Mouse (Mus musculus) thymus, adult 2 months (tissue): ENCODE data around the gene Dennd5a. TPM values are rescaled to one million over a fixed set of nuclear protein-coding genes. Genes with fewer than 3 reads are reported as not detected.
A peak's percentile ranks its signal among the peaks of the same experiment; 100 is the strongest.

ENCODE experiments used
- DNase-seq: peaks from one replicate; pipeline ENCODE4 v3.0.0; 2021
- H3K27ac ChIP-seq: fragments of 200-500 bp; 2 replicates; pipeline ENCODE4 v1.5.1; 2012; ENCODE audit warnings: low read length, control low read depth; ENCODE audit not compliant: control insufficient read depth, insufficient read depth
- H3K27me3 ChIP-seq: fragments of 200-500 bp; 2 replicates; pipeline ENCODE4 v1.6.1; 2012; ENCODE audit warnings: mild to moderate bottlenecking, low read length, moderate library complexity, mixed read lengths; ENCODE audit not compliant: control insufficient read depth, insufficient read depth
- H3K36me3 ChIP-seq: fragments of 200-500 bp; 2 replicates; pipeline ENCODE4 v1.6.1; 2012; ENCODE audit warnings: mild to moderate bottlenecking, low read length, moderate library complexity; ENCODE audit not compliant: control insufficient read depth, insufficient read depth
- H3K4me1 ChIP-seq: fragments of 200-500 bp; replicated peaks from 2 replicates; pipeline ENCODE4 v1.6.1; 2012; ENCODE audit warnings: low read length; ENCODE audit not compliant: control insufficient read depth, insufficient read depth
- H3K4me3 ChIP-seq: fragments of 200-500 bp; 2 replicates; pipeline ENCODE4 v1.5.1; 2012; ENCODE audit warnings: mild to moderate bottlenecking, low read length, control low read depth, moderate library complexity; ENCODE audit not compliant: control insufficient read depth, insufficient read depth
- CTCF ChIP-seq: fragments of 200-500 bp; IDR thresholded peaks from 2 replicates; pipeline ENCODE4 v1.5.1; 2012; ENCODE audit warnings: mild to moderate bottlenecking, control low read depth, low read length, moderate library complexity, borderline replicate concordance; ENCODE audit not compliant: control insufficient read depth, poor library complexity, insufficient read depth; ENCODE audit errors: extremely low read depth
- POLR2A ChIP-seq: fragments of 200-500 bp; IDR thresholded peaks from 2 replicates; pipeline ENCODE4 v1.6.1; 2012; ENCODE audit warnings: mild to moderate bottlenecking, low read length, control low read depth, moderate library complexity; ENCODE audit not compliant: control insufficient read depth, poor library complexity, insufficient read depth; ENCODE audit errors: extremely low read depth
- WGBS: fragments of 180-500 bp; shearing (Covaris S2); methylation state at CpG from one replicate; pipeline ENCODE4 v1.1.7; 2018; 5-methylcytosine and 5-hydroxymethylcytosine counted together
- polyA plus RNA-seq: library from polyadenylated mRNA; depleted of rRNA; stranded (reverse); fragments of >200 nt; gene quantifications from 2 replicates; pipeline ENCODE4 v1.2.3, GENCODE M21; 2012

Gene Dennd5a
- polyA plus RNA-seq, 1 experiment, result 44.0 TPM

DNA sequence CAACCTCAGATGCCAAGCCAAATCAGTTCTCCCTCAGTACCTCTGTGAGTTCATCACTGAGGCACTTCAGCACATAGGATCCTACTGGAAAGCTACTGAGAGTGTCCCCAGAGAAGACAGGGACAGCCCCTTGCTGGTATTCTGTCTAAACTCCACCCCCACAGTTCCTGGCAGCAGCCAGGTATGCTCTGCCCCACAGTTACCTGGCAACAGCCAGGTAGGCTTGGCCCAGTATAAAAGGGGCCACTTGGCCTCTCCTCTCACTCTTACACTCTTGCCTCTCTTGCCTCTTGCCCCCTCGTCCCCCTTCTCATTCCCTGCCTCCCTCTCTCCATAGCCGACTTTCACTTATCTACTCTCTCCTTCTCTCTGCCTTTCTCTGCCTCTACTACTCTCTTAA lies 35.3 kb downstream of the Dennd5a start:
- Histone ChIP-seq H3K27me3 (no peaks in the 10 kb centered on the region), H3K36me3 (no peaks in the 10 kb centered on the region), H3K4me1 (no peaks in the 10 kb centered on the region), H3K27ac (no peak overlapping the region), H3K4me3 (no peak overlapping the region)
- DNase-seq, result no peak
- no peak for TF ChIP-seq POLR2A
- TF ChIP-seq CTCF, result no peak
- WGBS, result 95% methylated on average over 2 of the region's 2 CpGs

DNA sequence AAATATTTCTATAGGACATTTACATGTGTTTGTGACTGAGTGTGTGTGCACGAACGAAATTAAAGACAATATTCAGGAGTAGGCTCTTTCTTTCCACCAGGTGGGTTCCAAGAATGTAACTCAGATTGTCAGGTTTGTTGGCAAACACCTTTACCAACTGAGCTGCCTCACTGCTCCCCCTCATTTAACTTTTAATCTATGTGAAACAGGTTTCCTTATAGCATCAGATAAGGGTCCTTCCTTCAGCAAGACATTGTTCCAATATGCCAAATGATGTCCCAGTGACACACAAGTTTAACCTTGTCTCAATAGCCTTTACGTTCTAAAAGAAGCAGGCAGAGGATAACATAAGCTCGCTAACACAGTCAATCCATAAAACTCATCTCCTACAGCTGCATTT lies 37.4 kb downstream of the Dennd5a start:
- H3K36me3 ChIP-seq, result no peaks in the 10 kb centered on the region
- TF ChIP-seq POLR2A, result no peak
- no peak for TF ChIP-seq CTCF
- H3K4me3 ChIP-seq, result no peak overlapping the region

DNA sequence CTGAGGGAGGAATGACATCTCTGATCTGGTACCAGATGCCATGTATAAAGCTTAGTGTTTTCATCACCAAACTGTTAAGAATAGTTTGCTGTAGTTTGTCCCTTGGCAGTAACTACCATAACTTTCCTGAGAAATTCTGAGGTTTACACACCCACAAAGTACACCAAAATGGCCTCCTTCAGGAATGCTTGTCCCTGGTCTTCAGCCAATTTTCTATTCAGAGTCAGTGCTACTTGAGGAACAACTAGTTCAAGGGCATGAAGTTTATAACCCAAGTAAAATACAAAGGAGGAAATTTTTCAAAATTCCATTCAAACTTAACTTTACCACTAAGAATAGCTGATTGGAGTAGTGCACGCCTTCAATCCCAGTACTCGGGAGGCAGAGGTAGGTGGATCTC lies 54.1 kb downstream of the Dennd5a start:
- H3K27ac ChIP-seq, result no peak overlapping the region
- DNase-seq, result no peak
- TF ChIP-seq POLR2A (no peak), CTCF (no peak)
- H3K4me3 ChIP-seq, result no peak overlapping the region
- no peaks in the 10 kb centered on the region for H3K4me1 ChIP-seq
- no peaks in the 10 kb centered on the region for H3K36me3 ChIP-seq
- no peaks in the 10 kb centered on the region for H3K27me3 ChIP-seq
- 97% methylated on average over 2 of the region's 2 CpGs for WGBS

More for the DNA sequence above, 37.4 kb downstream of the Dennd5a start:
- no peaks in the 10 kb centered on the region for H3K27me3 ChIP-seq
- H3K4me1 ChIP-seq, result no peaks in the 10 kb centered on the region
- no peak overlapping the region for H3K27ac ChIP-seq
- DNase-seq, result no peak
- WGBS, result 97% methylated on average over 4 of the region's 4 CpGs

DNA sequence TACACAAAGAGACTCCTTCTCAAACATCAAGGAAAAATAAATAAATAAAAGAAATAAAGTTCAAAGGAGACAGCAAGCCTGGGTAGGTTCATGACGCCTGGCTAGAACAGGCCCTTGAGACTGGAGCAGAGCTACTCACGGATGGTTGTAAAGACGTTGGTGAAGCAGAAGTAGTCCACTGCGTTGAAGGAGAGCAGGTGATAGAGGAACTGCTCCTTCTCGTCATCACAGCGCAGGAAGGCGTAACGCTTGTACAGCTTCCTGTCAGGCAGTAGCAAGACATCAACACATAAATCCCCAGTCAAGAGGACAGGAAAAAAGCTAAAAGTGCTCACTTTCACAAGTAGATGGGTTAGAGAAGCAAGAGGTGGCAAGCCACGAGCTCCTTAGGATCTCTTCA lies 59.3 kb downstream of the Dennd5a start:
- 51% methylated on average over 9 of the region's 9 CpGs for WGBS
- DNase-seq, result no peak
- Histone ChIP-seq H3K4me1 (no peaks in the 10 kb centered on the region), H3K27me3 (no peaks in the 10 kb centered on the region), H3K27ac (no peak overlapping the region), H3K36me3 (no peaks in the 10 kb centered on the region), H3K4me3 (no peak overlapping the region)
- TF ChIP-seq POLR2A, result no peak
- no peak for TF ChIP-seq CTCF

DNA sequence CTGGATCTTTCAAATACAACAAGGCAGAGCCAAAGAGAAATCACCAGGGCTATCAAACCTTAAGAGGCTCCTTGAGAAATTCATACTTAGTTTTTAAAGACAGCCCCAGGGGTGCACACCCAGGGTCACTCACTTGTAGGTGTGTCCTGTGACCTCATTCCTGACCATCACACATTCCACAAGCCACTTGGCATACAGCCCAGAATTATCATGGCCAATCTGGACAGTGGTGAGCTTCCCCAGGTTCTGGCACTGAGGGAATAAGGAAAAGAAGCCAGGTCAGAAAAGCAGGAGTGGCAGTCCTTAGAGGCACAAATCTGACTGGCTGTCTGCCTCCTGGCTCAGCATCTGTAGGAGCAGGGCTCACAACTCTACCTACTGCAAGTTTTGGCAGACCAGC lies 61.4 kb downstream of the Dennd5a start:
- DNase-seq, result no peak
- no peak overlapping the region for H3K4me3 ChIP-seq
- no peaks in the 10 kb centered on the region for H3K36me3 ChIP-seq
- H3K27ac ChIP-seq, result no peak overlapping the region
- H3K4me1 ChIP-seq, result no peaks in the 10 kb centered on the region
- TF ChIP-seq CTCF (no peak), POLR2A (no peak)
- H3K27me3 ChIP-seq, result no peaks in the 10 kb centered on the region

DNA sequence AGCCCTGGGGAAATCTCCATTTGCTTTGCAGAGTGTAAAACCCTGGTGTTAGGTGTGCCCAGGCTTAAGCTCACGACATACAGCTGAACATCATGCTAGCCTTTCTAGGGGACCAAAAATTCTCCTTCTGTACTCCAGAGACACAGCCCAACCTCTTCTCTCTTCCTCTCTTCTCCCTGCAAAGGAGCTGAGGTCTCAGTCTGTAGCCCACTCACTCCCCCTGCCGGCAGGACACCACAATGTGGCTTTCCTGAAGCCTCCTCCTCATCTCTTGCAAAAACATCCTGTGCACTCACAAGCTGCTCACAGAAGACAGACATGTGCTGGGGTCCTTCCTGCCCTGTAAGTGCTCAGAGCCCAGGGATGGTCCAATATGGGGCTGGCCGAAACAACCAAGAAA lies 67.7 kb downstream of the Dennd5a start:
- 57% methylated on average over 3 of the region's 3 CpGs for WGBS
- peak; percentile 65 for DNase-seq
- no peaks in the 10 kb centered on the region for H3K36me3 ChIP-seq

DNA sequence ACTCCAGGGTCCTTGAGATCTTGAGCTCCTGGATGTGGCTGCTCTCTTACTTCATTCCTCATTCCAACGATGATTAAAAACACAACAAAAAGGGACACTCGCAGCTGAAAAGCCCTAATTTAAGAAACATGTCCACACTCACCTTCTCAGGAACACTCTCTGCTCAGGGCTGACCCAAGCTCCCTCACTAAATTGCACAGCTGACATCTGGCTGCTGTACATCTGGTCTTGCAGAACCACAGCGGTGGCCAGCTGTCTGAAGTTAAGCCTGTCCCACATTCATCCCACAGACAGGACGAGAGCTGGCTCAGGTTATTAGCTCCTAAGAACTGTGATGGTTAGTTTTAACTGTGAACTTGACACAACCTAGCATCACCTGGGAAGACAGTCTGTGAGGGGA lies 68.5 kb downstream of the Dennd5a start:
- Histone ChIP-seq H3K4me1 (no peaks in the 10 kb centered on the region), H3K4me3 (no peak overlapping the region), H3K27me3 (no peaks in the 10 kb centered on the region), H3K36me3 (no peaks in the 10 kb centered on the region), H3K27ac (no peak overlapping the region)
- no peak for DNase-seq
- TF ChIP-seq POLR2A (no peak), CTCF (no peak)
- WGBS, result 93% methylated on average over 4 of the region's 4 CpGs

More for the DNA sequence above, 67.7 kb downstream of the Dennd5a start:
- Histone ChIP-seq H3K27me3 (no peaks in the 10 kb centered on the region), H3K27ac (no peak overlapping the region), H3K4me3 (no peak overlapping the region), H3K4me1 (no peaks in the 10 kb centered on the region)
- TF ChIP-seq POLR2A (no peak), CTCF (peak; percentile 49; the same call in 1 of the 2 replicates)
